Mouse (Mus musculus): ENCODE data around the gene Lrrc8d. TPM values are rescaled to one million over a fixed set of nuclear protein-coding genes. Genes with fewer than 3 reads are reported as not detected.

The Lrrc8d gene
- polyA plus RNA-seq, 1 experiment = 34.6 TPM

- Histone ChIP-seq H3K36me3 (ENCODE audit: control insufficient read depth, insufficient read depth, low read length, poor library complexity, severe bottlenecking) (peaks cover 12% of the 10 kb centered on the region; the same call in 1 of the 2 replicates), H3K27me3 (ENCODE audit: control insufficient read depth, insufficient read depth, low read length, poor library complexity, severe bottlenecking) (no peaks in the 10 kb centered on the region), H3K4me3 (ENCODE audit: low read depth, low read length) (no peak overlapping the region), H3K9me3 (replicated peaks; ENCODE audit: control insufficient read depth, insufficient read depth, low read length, poor library complexity, severe bottlenecking) (no peaks in the 10 kb centered on the region), H3K27ac (ENCODE audit: insufficient read depth, low read length) (no peak overlapping the region), H3K4me1 (ENCODE audit: control insufficient read depth, insufficient read depth, low read length) (peaks cover 8% of the 10 kb centered on the region), H3K9ac (ENCODE audit: low read depth, poor library complexity, severe bottlenecking) (no peak overlapping the region)
- TF ChIP-seq EP300 (IDR thresholded peaks at IDR 0.05; ENCODE audit: insufficient read depth, low read depth, low read length) = no peak
- no peak for TF ChIP-seq CTCF (IDR thresholded peaks at IDR 0.05; ENCODE audit: low read depth, low read length)
- no peak for TF ChIP-seq POLR2A (IDR thresholded peaks at IDR 0.05; ENCODE audit: insufficient read depth, low read length)
These were observed 8.5 kb downstream of the Lrrc8d start for GRCm38 (mm10) chr5:105708276-105708675.

DNA sequence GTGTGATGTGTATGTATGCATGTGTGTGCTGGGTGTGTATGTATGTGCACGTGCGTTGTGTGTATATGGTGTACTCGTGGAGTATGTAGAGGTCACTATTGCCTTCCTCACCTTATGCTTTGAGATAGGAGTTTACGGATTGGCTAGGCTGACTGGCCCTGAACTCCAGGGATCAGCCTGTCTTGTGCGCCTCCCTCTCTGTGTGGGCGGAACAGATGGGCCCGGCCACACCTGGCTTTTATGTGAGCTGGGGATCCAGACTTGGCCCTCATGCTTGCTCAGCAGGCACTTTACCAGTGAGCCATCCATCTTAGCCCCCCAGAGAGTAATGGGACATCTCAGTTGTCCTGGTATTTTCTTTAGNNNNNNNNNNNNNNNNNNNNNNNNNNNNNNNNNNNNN is 10.7 kb downstream of the Lrrc8d start:
- Histone ChIP-seq H3K9ac (ENCODE audit: low read depth, poor library complexity, severe bottlenecking) (no peak overlapping the region), H3K9me3 (replicated peaks; ENCODE audit: control insufficient read depth, insufficient read depth, low read length, poor library complexity, severe bottlenecking) (no peaks in the 10 kb centered on the region), H3K36me3 (ENCODE audit: control insufficient read depth, insufficient read depth, low read length, poor library complexity, severe bottlenecking) (0 out of 2 replicates have a peak, but pooled peaks cover 4% of the 10 kb centered on the region), H3K27me3 (ENCODE audit: control insufficient read depth, insufficient read depth, low read length, poor library complexity, severe bottlenecking) (no peaks in the 10 kb centered on the region), H3K27ac (ENCODE audit: insufficient read depth, low read length) (no peak overlapping the region), H3K4me3 (ENCODE audit: low read depth, low read length) (no peak overlapping the region), H3K4me1 (ENCODE audit: control insufficient read depth, insufficient read depth, low read length) (peaks cover 3% of the 10 kb centered on the region)
- TF ChIP-seq POLR2A (IDR thresholded peaks at IDR 0.05; ENCODE audit: insufficient read depth, low read length) (no peak), EP300 (IDR thresholded peaks at IDR 0.05; ENCODE audit: insufficient read depth, low read depth, low read length) (no peak), CTCF (IDR thresholded peaks at IDR 0.05; ENCODE audit: low read depth, low read length) (no peak)

DNA sequence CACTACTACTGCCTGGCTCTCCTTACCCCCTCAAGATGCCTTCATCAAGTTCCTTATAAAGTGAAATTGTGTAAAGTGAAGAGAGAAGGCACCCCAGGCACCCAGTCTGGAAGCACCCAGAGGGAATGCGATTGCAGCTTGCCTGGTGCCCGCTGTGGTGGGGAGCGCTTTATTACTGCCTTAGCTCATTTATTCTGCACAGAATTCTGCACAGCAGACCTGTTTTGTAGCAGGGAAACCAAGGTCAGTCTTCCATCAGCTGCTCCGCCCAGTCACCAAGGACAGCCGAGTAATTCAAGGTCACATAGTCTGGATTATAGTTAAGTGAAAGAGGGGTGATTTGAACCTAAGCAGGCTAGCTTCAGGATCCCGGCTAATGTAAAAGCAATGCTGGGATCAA is 14.7 kb downstream of the Lrrc8d start:
- Histone ChIP-seq H3K36me3 (ENCODE audit: control insufficient read depth, insufficient read depth, low read length, poor library complexity, severe bottlenecking) (peaks cover under 1% of the 10 kb centered on the region; the same call in 1 of the 2 replicates), H3K9ac (ENCODE audit: low read depth, poor library complexity, severe bottlenecking) (no peak overlapping the region), H3K9me3 (replicated peaks; ENCODE audit: control insufficient read depth, insufficient read depth, low read length, poor library complexity, severe bottlenecking) (no peaks in the 10 kb centered on the region), H3K27ac (ENCODE audit: insufficient read depth, low read length) (no peak overlapping the region), H3K27me3 (ENCODE audit: control insufficient read depth, insufficient read depth, low read length, poor library complexity, severe bottlenecking) (no peaks in the 10 kb centered on the region), H3K4me1 (ENCODE audit: control insufficient read depth, insufficient read depth, low read length) (peaks cover 5% of the 10 kb centered on the region), H3K4me3 (ENCODE audit: low read depth, low read length) (no peak overlapping the region)
- TF ChIP-seq POLR2A (IDR thresholded peaks at IDR 0.05; ENCODE audit: insufficient read depth, low read length) (no peak), CTCF (IDR thresholded peaks at IDR 0.05; ENCODE audit: low read depth, low read length) (no peak), EP300 (IDR thresholded peaks at IDR 0.05; ENCODE audit: insufficient read depth, low read depth, low read length) (no peak)

DNA sequence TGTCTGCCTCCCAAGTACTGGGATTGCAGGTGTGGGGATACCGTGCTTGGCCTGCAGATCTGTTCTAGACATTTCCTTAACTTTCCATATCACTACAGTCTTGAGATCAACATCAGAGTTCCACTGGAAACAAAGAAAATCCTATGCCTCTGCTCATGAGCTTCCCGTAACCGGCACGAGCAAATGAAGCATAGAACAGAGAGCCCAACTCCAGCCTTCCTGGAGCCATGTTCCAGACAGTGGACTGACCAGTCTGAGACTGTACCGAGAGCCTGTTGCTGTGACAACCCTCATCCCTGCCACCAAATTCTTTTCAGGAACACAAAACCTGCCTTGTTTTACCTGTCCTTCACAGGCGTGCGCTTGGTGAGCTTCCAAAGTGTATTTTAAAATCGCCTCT is 15.3 kb downstream of the Lrrc8d start:
- Histone ChIP-seq H3K27ac (ENCODE audit: insufficient read depth, low read length) (no peak overlapping the region), H3K9me3 (replicated peaks; ENCODE audit: control insufficient read depth, insufficient read depth, low read length, poor library complexity, severe bottlenecking) (no peaks in the 10 kb centered on the region), H3K9ac (ENCODE audit: low read depth, poor library complexity, severe bottlenecking) (no peak overlapping the region), H3K4me1 (ENCODE audit: control insufficient read depth, insufficient read depth, low read length) (peaks cover 5% of the 10 kb centered on the region), H3K36me3 (ENCODE audit: control insufficient read depth, insufficient read depth, low read length, poor library complexity, severe bottlenecking) (peaks cover 3% of the 10 kb centered on the region; the same call in 1 of the 2 replicates), H3K27me3 (ENCODE audit: control insufficient read depth, insufficient read depth, low read length, poor library complexity, severe bottlenecking) (no peaks in the 10 kb centered on the region), H3K4me3 (ENCODE audit: low read depth, low read length) (no peak overlapping the region)
- TF ChIP-seq CTCF (IDR thresholded peaks at IDR 0.05; ENCODE audit: low read depth, low read length) = no peak
- no peak for TF ChIP-seq EP300 (IDR thresholded peaks at IDR 0.05; ENCODE audit: insufficient read depth, low read depth, low read length)
- TF ChIP-seq POLR2A (IDR thresholded peaks at IDR 0.05; ENCODE audit: insufficient read depth, low read length) = no peak

GRCm38 (mm10) chr5:105715531-105716124 is 15.9 kb downstream of the Lrrc8d start:
- no peak for TF ChIP-seq CTCF (IDR thresholded peaks at IDR 0.05; ENCODE audit: low read depth, low read length)
- no peak for TF ChIP-seq POLR2A (IDR thresholded peaks at IDR 0.05; ENCODE audit: insufficient read depth, low read length)
- no peak for TF ChIP-seq EP300 (IDR thresholded peaks at IDR 0.05; ENCODE audit: insufficient read depth, low read depth, low read length)
- no peak overlapping the region for H3K27ac ChIP-seq (ENCODE audit: insufficient read depth, low read length)
- H3K36me3 ChIP-seq (ENCODE audit: control insufficient read depth, insufficient read depth, low read length, poor library complexity, severe bottlenecking) = peaks cover 3% of the 10 kb centered on the region; the same call in 1 of the 2 replicates
- H3K4me1 ChIP-seq (ENCODE audit: control insufficient read depth, insufficient read depth, low read length) = peaks cover 5% of the 10 kb centered on the region
- H3K4me3 ChIP-seq (ENCODE audit: low read depth, low read length) = no peak overlapping the region
- no peaks in the 10 kb centered on the region for H3K9me3 ChIP-seq (replicated peaks; ENCODE audit: control insufficient read depth, insufficient read depth, low read length, poor library complexity, severe bottlenecking)
- no peaks in the 10 kb centered on the region for H3K27me3 ChIP-seq (ENCODE audit: control insufficient read depth, insufficient read depth, low read length, poor library complexity, severe bottlenecking)
- no peak overlapping the region for H3K9ac ChIP-seq (ENCODE audit: low read depth, poor library complexity, severe bottlenecking)

DNA sequence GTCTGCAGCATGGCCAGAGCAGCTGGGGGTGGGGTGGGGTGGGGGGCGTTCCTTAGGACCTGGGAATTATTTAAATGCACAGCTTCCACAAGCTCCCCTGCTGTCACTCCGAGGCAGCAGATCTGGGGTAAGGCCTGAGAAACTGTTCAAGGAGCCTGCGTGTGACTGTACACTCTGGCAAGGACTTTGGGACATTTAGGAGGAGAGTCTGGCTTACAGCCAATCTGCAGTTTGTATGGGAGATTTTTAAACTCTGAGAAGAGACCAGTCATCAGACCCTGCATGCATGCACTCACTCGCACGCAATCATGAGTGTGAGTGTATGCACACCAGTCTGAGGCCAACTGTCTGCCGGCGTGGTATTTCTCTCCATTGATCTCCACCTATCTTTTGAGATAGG is 17.5 kb downstream of the Lrrc8d start:
- TF ChIP-seq POLR2A (IDR thresholded peaks at IDR 0.05; ENCODE audit: insufficient read depth, low read length) (no peak), EP300 (IDR thresholded peaks at IDR 0.05; ENCODE audit: insufficient read depth, low read depth, low read length) (no peak), CTCF (IDR thresholded peaks at IDR 0.05; ENCODE audit: low read depth, low read length) (no peak)
- Histone ChIP-seq H3K9me3 (replicated peaks; ENCODE audit: control insufficient read depth, insufficient read depth, low read length, poor library complexity, severe bottlenecking) (peaks cover 10% of the 10 kb centered on the region), H3K9ac (ENCODE audit: low read depth, poor library complexity, severe bottlenecking) (no peak overlapping the region), H3K27me3 (ENCODE audit: control insufficient read depth, insufficient read depth, low read length, poor library complexity, severe bottlenecking) (no peaks in the 10 kb centered on the region), H3K36me3 (ENCODE audit: control insufficient read depth, insufficient read depth, low read length, poor library complexity, severe bottlenecking) (peaks cover 12% of the 10 kb centered on the region), H3K4me1 (ENCODE audit: control insufficient read depth, insufficient read depth, low read length) (peaks cover 4% of the 10 kb centered on the region), H3K27ac (ENCODE audit: insufficient read depth, low read length) (no peak overlapping the region), H3K4me3 (ENCODE audit: low read depth, low read length) (no peak overlapping the region)

All from ES-Bruce4 (cell line).